Mouse (Mus musculus) liver, embryonic 14 days (tissue): ENCODE data around the gene Tnfrsf23. TPM values are rescaled to one million over a fixed set of nuclear protein-coding genes. Genes with fewer than 3 reads are reported as not detected.

Source experiments
- polyA plus RNA-seq: library from polyadenylated mRNA; depleted of rRNA; stranded (reverse); fragments of >200 nt; gene quantifications from 2 replicates; pipeline ENCODE4 v1.2.3, GENCODE M21; 2012; rRNA removed

Gene Tnfrsf23
- 0.25 and 0.29 TPM in 2 replicates for polyA plus RNA-seq

DNA sequence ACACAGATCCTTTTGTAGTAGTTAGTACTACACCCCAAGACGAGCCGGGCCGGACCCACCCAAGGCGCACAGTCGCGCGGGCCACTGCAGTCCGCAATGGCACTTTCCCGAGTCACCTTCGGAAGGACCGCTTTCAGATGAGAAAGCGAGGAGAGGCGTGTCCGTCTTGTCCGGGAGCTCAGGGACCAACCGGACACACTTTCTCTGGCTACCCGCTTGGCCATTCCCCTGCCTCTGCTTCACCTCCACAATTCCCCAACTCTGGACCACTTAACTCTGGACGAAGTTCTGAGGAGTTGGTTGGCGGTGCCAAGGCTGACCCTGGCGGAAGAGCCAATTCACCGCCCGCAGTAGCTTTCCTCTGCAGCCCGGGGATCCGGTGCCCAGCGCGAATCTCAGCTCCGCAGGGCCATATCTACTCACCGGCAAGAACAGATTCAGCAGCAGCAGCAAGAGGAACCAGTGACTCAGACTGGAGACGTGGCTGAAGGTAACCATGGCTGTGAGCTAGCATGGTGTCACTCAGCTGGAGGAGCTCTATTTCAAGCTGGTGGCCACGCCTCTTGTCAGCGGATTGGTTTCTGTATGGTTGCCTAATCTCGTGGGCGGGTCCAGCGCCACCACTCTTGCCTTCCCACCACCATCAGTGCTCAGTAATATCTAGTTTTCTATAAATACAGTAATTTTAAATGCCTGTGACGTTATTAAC, at the start of gene Tnfrsf23:
Gene Tnfrsf23 (minus strand): TSS at position 514 of the 709 bp plus-strand sequence.

DNA sequence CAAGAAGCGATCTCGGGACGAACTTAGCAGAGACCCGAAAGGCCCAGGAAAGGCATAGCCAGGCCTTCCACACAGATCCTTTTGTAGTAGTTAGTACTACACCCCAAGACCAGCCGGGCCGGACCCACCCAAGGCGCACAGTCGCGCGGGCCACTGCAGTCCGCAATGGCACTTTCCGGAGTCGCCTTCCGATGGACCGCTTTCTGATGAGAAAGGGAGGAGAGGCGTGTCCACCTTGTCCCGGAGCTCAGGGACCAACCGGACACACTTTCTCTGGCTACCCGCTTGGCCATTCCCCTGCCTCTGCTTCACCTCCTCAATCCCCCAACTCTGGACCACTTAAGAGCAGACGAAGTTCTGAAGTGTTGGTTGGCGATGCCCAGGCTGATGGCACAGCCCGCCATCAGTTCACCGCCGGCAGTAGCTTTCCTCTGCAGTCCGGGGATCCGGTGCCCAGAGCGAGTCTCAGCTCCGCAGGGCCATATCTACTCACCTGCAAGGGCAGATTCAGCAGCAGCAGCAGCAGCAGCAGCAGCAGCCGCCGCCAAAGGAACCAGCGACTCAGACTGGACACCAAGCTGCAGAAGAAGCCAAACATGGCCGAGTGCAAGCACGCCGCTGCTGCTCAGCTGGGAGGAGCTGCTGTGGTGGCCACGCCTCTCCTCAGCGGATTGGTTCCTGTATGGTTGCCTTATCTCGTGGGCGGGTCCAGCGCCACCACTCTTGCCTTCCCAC, 36.5 kb downstream of the Tnfrsf23 start, which contains the start of gene Tnfrsf22:
Gene Tnfrsf22 (minus strand): TSS at position 628 of the 735 bp plus-strand sequence.

DNA sequence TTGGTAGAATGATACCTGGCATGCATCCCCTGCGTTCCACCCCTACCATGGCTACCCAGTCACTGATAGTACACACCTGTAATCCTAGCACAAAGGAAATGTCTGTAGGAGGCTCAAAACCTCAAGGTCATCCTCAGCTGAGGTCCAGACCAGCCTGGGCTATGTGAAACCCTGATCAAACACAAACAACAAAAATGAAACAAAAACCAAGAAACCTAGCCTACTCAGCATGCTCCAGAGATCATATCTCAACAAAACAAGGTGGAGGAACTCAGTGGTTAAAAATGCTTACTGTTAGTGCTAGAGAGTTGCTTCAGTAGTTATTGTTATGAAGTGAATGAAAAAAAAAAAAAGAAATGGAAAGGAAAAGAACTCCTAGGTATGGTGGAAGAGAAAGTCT, 57.1 kb downstream of the Tnfrsf23 start, which contains the start of gene Tnfrsf26:
Gene Tnfrsf26 (minus strand): TSS at position 183 of the 400 bp plus-strand sequence.

Other genes with a start within 250 kb of the Tnfrsf23 start
- 68.9 and 92.8 TPM in 2 replicates for gene Cdkn1c, start 224.8 kb downstream of the Tnfrsf23 start, polyA plus RNA-seq
- gene Slc22a18, start 212.1 kb downstream of the Tnfrsf23 start, polyA plus RNA-seq: 6.9 and 7.6 TPM in 2 replicates
- gene Phlda2, start 182.7 kb downstream of the Tnfrsf23 start, polyA plus RNA-seq: 14.9 and 20.6 TPM in 2 replicates
- gene Nap1l4, start 136.8 kb downstream of the Tnfrsf23 start, polyA plus RNA-seq: 56.1 and 62.1 TPM in 2 replicates
- 36.8 and 43.1 TPM in 2 replicates for gene Cars, start 85.8 kb downstream of the Tnfrsf23 start, polyA plus RNA-seq
- 0.27 and 0.39 TPM in 2 replicates for gene Tnfrsf26, start 57.1 kb downstream of the Tnfrsf23 start, polyA plus RNA-seq
- 0.60 and 0.70 TPM in 2 replicates for gene Tnfrsf22, start 36.2 kb downstream of the Tnfrsf23 start, polyA plus RNA-seq
- gene Osbpl5, start 71.1 kb upstream of the Tnfrsf23 start, polyA plus RNA-seq: 1.6 and 2.0 TPM in 2 replicates
- gene Mrgprg, start 81.1 kb upstream of the Tnfrsf23 start, polyA plus RNA-seq: 0.03 TPM in 1 of 2 replicates, not detected in the other
- gene Mrgpre, start 98.6 kb upstream of the Tnfrsf23 start, polyA plus RNA-seq: 0.19 and 0.29 TPM in 2 replicates
- gene Nadsyn1, start 137.0 kb upstream of the Tnfrsf23 start, polyA plus RNA-seq: 6.7 and 8.1 TPM in 2 replicates
- gene Dhcr7, start 137.3 kb upstream of the Tnfrsf23 start, polyA plus RNA-seq: 50.1 and 55.3 TPM in 2 replicates
- gene Gm498, start 181.0 kb upstream of the Tnfrsf23 start, polyA plus RNA-seq: not detected in 2 replicates